Mouse (Mus musculus) cerebellum, adult 2 months (tissue): ENCODE measurements at regions not wholly inside any gene's neighbourhood (a gene's known extent, or its start where the extent isn't known, plus 50 kb on each side); places are given as distances from the start of the nearest gene placed in this dataset.

Experiments used
- DNase-seq, 2 experiments: peaks; one replicate each; pipeline ENCODE4 v3.0.0; 2021
- H3K27ac ChIP-seq: fragments of 200-500 bp; 2 replicates; pipeline ENCODE4 v1.5.1; 2012; ENCODE audit warnings: low read length, control low read depth, inconsistent platforms; ENCODE audit not compliant: insufficient read depth
- H3K27me3 ChIP-seq: fragments of 200-500 bp; 2 replicates; pipeline ENCODE4 v1.6.1; 2012; ENCODE audit warnings: inconsistent platforms, mild to moderate bottlenecking, low read length, moderate library complexity; ENCODE audit not compliant: control insufficient read depth, insufficient read depth
- H3K4me1 ChIP-seq: fragments of 200-500 bp; 2 replicates; pipeline ENCODE4 v1.6.1; 2011; ENCODE audit warnings: low read length; ENCODE audit not compliant: control insufficient read depth, insufficient read depth
- H3K4me3 ChIP-seq: fragments of 200-500 bp; replicated peaks from 2 replicates; pipeline ENCODE3; 2011; ENCODE audit warnings: mild to moderate bottlenecking, low read depth, low read length, control low read depth; ENCODE audit not compliant: insufficient read depth
- CTCF ChIP-seq: fragments of 200-500 bp; IDR thresholded peaks from 2 replicates; pipeline ENCODE4 v1.5.1; 2011; ENCODE audit warnings: low read depth, mild to moderate bottlenecking, control low read depth, low read length, moderate library complexity, borderline replicate concordance; ENCODE audit not compliant: insufficient read depth
- POLR2A ChIP-seq: fragments of 200-500 bp; IDR thresholded peaks from 2 replicates; pipeline ENCODE4 v1.6.1; 2011; ENCODE audit warnings: low read length, control low read depth, borderline replicate concordance; ENCODE audit not compliant: insufficient read depth
- WGBS: fragments of 180-500 bp; shearing (Covaris S2); methylation state at CpG from one replicate; pipeline ENCODE4 v1.1.7; 2018; 5-methylcytosine and 5-hydroxymethylcytosine counted together

DNA sequence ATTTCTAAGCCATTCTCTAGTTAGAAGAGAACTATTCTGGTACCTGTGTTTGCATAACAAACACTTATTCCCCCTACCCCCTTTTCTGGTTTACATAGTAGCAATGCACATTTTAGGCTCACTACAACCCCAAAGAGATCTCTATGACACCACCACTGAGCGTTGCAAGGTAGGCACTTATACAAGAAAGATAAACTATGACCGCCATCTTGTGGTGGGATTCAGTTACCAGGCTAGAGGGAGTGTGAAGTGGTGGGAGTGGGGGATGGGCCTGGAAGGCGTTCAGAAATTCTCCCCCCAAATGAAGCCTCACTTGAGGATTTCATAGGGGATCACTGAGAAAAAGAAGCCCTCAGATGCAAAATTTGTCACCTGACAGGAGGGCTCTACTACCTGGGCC lies 64.4 kb upstream of the Fst start:
- TF ChIP-seq POLR2A (no peak), CTCF (no peak)
- H3K4me1 ChIP-seq = no peaks in the 10 kb centered on the region
- WGBS = 29% methylated on average over 3 of the region's 3 CpGs
- DNase-seq = no peak
- no peak overlapping the region for H3K4me3 ChIP-seq
- H3K27ac ChIP-seq = no peak overlapping the region
- H3K27me3 ChIP-seq = no peaks in the 10 kb centered on the region

DNA sequence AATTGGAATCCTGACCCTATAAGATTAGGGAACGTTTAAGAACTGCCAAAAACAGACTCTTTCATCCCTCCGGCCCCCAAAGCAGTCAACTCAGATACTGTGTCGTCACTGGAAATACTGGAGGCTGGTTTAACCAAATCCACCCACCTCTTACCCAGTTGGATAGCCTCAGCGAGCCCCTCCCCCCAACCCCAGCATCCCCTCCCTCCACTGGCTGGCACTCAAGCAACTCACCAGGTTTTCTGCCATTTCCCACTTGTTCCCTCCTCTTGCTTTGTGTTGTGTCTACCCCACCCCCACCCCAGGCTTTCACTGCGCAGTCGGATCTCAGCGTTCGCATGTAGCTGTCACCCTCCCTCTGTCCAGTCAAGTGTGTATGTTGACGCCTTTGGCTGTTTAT lies 68.1 kb upstream of the Fst start:
- Histone ChIP-seq H3K4me1 (no peaks in the 10 kb centered on the region), H3K4me3 (no peak overlapping the region), H3K27ac (no peak overlapping the region), H3K27me3 (no peaks in the 10 kb centered on the region)
- DNase-seq = no peak
- TF ChIP-seq CTCF (no peak), POLR2A (no peak)
- 10% methylated on average over 9 of the region's 9 CpGs for WGBS

DNA sequence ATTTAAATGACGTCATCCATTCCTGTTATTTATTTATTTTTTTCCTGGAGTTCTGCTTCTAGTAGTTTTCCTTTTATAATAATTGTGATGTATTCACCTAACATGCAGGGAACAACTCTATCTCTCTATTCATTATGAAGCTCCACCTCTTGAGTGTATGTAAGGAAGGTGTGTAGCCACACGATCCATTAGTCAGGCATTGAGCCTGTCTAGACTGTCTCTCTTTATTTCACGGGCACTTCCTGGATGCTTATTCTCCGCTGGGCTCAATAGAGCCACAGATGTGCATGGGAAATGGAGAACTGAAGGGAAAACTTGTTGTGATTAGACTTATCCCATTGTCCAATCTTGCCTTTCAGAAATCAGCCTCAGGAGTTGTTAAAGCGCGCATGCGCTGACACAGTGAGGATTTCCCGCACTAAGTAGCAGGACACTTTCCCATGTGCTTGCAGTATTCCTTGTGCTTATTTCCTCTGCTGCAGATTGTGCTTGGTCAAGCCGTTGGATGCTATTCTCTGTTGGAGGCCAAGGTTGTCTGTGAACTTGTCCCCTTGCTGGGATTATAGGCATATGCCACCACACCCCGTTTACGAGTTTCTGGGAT lies 71.5 kb upstream of the Fst start:
- Histone ChIP-seq H3K4me1 (no peaks in the 10 kb centered on the region), H3K27ac (no peak overlapping the region), H3K4me3 (no peak overlapping the region), H3K27me3 (no peaks in the 10 kb centered on the region)
- 77% methylated on average over 11 of the region's 11 CpGs for WGBS
- DNase-seq = no peak
- no peak for TF ChIP-seq POLR2A
- TF ChIP-seq CTCF = no peak

DNA sequence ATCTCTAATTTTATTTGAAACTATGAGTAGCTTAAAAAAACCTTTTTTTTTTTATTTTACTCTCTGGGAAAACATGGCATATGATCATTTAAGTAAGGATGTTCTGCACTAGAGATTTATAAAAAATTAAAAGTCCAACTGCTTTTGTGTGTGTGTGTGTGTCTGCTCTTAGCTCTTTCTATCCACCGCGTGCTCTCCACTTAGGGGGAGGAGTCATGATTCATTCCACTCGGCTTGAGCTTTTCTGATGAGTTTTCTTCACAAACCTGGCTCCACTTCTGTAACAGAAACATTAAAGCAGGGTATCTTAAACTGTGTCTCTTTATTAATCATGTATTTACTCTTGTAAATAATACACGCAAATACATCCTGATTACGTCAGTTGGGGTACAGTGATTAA lies 73.0 kb upstream of the Fst start:
- H3K4me3 ChIP-seq = no peak overlapping the region
- DNase-seq = no peak
- WGBS = 50% methylated on average over 5 of the region's 5 CpGs
- no peak for TF ChIP-seq CTCF
- no peak for TF ChIP-seq POLR2A
- H3K4me1 ChIP-seq = no peaks in the 10 kb centered on the region
- no peak overlapping the region for H3K27ac ChIP-seq
- H3K27me3 ChIP-seq = no peaks in the 10 kb centered on the region

DNA sequence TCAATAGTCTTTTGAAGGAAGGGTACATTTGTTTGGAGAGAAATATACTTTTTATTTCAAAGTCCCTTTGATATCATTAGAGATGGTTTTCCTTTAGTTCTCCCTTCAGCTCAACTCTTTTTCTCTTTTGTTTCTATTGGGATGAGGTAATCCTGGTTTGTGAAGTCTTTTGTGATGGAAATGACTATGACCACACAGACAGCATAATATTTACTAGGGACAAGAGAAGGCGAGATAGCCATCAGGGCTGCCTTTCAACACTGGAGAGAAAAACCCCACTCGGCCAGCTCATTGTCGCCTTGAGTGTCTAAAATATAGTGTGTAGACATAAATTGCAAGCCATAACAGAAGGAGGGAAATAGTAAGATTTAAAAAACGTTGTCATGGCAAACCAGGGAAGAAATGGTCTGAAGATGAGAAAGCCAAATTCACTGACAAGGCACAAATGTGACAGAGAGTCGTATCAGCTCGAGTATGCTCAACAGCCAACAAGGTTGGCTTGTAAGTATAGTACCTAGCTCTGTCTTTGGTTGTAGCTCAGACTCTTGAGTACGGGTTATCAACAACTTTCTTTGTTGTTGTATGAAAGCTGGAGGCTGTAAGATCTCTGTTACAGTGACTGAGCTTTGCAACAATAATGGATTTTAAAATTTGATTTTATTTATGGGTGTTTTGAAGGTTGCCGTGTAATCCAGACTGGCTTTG lies 73.8 kb upstream of the Fst start:
- no peak overlapping the region for H3K4me3 ChIP-seq
- H3K27me3 ChIP-seq = no peaks in the 10 kb centered on the region
- no peaks in the 10 kb centered on the region for H3K4me1 ChIP-seq
- WGBS = 49% methylated on average over 8 of the region's 8 CpGs
- H3K27ac ChIP-seq = no peak overlapping the region
- no peak for TF ChIP-seq POLR2A
- TF ChIP-seq CTCF = no peak
- DNase-seq = no peak

DNA sequence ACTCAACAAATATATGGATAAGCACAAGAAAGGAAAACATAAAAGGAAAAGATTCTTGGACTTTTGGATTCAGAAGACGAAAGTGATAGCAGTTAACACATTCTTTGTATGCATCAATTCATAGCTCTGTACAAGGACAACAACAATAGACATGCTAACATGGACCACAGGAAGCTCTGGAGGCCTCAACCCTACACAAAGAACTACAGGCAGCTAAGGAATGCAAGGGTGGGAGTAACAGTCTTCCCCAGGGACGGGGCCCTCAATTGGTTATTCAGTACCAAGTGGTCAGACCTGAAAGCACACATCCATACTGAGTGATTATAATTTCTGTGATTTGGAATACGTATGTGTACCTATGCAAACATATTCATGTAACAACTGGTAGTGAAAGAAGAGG lies 75.8 kb upstream of the Fst start:
- Histone ChIP-seq H3K4me3 (no peak overlapping the region), H3K4me1 (no peaks in the 10 kb centered on the region), H3K27me3 (no peaks in the 10 kb centered on the region), H3K27ac (no peak overlapping the region)
- TF ChIP-seq POLR2A = no peak
- 43% methylated on average over 3 of the region's 3 CpGs for WGBS
- no peak for DNase-seq

DNA sequence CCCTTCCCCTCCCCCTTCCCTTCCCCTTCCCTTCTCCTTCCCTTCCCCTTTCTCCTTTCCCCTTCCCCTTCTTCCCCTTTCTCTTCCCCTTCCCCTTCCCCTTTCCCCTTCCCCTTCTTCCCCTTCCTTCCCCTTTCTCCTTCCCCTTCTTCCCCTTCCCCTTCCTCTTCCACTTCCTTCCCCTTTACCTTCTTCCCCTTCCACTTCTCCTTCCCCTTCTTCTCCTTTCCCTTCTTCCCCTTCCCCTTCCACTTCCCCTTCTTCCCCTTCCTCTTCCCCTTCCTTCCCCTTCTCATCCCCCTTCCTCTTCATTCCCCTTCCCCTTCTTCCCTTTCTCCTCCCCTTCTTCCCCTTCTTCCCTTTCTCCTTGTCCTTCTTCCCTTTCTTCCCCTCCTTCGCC lies 77.0 kb upstream of the Fst start:
- no peaks in the 10 kb centered on the region for H3K4me1 ChIP-seq
- no peak overlapping the region for H3K27ac ChIP-seq
- H3K27me3 ChIP-seq = no peaks in the 10 kb centered on the region
- TF ChIP-seq POLR2A (no peak), CTCF (no peak)
- DNase-seq = no peak
- H3K4me3 ChIP-seq = no peak overlapping the region
- WGBS = 71% methylated on average over 1 of the region's 1 CpGs

DNA sequence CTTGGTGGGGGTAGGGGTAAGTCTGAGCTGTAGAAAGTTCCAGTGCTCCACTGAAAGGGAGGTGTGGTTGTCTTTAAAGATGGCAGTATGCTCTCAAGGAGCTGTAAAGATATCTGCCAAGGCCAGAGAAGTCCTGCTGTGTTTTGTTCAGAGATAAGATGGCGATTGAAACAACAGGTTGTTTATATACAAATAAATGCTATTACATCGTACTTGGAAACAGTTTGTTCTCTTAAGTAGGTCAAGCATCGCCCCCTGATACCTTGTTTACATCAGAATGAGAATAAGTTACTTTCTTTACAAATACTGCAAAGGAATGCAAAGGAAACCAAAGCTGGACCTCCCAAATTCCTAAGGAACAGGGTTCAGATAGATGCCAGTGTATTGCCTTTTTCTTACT lies 113.0 kb upstream of the Fst start:
- Histone ChIP-seq H3K27me3 (no peaks in the 10 kb centered on the region), H3K27ac (no peak overlapping the region), H3K4me3 (no peak overlapping the region), H3K4me1 (no peaks in the 10 kb centered on the region)
- no peak for TF ChIP-seq CTCF
- TF ChIP-seq POLR2A = no peak
- WGBS = 67% methylated on average over 3 of the region's 3 CpGs
- no peak for DNase-seq

DNA sequence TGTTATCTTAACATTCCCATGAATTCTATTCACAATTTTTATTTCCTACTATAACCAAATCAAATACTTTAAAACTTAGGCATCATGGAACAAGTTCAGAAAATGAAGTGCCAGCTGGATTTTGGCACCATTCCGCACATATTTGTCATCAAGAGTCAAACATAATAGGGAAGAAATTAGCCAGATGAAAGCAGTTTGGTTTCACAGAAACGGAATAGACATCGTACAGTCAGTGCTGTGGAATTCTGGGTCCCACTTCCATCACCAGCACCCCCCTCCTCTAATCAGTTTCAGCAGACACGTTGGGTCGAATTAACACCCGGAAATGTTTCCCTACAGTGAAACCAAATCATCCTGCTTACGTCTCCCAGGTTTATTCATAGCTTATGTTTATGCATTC lies 125.8 kb upstream of the Fst start:
- Histone ChIP-seq H3K4me1 (no peaks in the 10 kb centered on the region), H3K27me3 (no peaks in the 10 kb centered on the region), H3K4me3 (no peak overlapping the region), H3K27ac (no peak overlapping the region)
- TF ChIP-seq POLR2A = no peak
- TF ChIP-seq CTCF = no peak
- WGBS = 18% methylated on average over 7 of the region's 7 CpGs
- DNase-seq = no peak
